Mouse (Mus musculus) T-cell, adult 66 days (primary cell): Measurements from ENCODE around the gene Gm14862. TPM values are rescaled to one million over a fixed set of nuclear protein-coding genes. Genes with fewer than 3 reads are reported as not detected.

ENCODE experiments used
- total RNA-seq, 2 experiments: library from RNA; stranded (reverse); gene quantifications; 3 replicates in 1 of 2; 4 replicates in 1 of 2; pipeline ENCODE4 v1.2.4; 2023

Gene Gm14862
- not detected for total RNA-seq

GRCm38 (mm10) chrX:9256766-9257165 lies at the start of gene Gm14862:
Gm14862 (minus strand) TSS chrX:9256899.

DNA sequence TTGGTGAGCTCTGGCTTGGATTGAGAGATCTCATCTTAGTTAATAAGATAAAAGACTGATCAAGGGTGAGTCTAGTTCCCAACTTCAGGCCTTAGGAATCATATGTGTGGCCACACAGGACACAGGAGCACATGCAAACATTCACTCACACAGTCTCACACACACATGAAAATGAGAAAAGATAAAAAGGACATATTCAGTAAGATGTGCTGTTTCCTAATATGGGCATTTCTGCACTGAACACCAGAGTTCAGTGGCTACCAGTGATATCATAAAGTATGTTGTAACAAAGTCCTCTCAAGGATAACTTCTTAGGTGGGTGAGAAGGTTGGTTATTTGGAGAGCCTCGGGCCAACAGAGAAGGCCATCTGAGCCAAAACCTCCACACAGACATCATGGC lies 26.8 kb upstream of the Gm14862 start, which contains the start of gene H2al1m:
Gene H2al1m, plus strand, starts transcription at position 301 of the 400 bp plus-strand sequence.

GRCm38 (mm10) chrX:9272460-9273361 lies 16.0 kb upstream of the Gm14862 start, which contains the start of gene Xk:
Xk (plus strand) TSS chrX:9272756.

Other genes with a start within 250 kb of the Gm14862 start
- not detected for gene Fthl17e, start 223.4 kb downstream of the Gm14862 start, total RNA-seq
- not detected for gene Fthl17f, start 193.9 kb downstream of the Gm14862 start, total RNA-seq
- gene 4930402K13Rik, start 152.3 kb downstream of the Gm14862 start, total RNA-seq, result not detected
- gene Lancl3, start 57.0 kb downstream of the Gm14862 start, total RNA-seq, result under 1 TPM; 0.44 to 0.68 TPM
- 1 to 10 TPM; 1.2 to 1.5 TPM for gene Xk, start 15.9 kb upstream of the Gm14862 start, total RNA-seq
- not detected for gene H2al1m, start 26.9 kb upstream of the Gm14862 start, total RNA-seq
- gene H2al1k, start 93.7 kb upstream of the Gm14862 start, total RNA-seq, result not detected
- gene Cybb, start 230.9 kb upstream of the Gm14862 start, total RNA-seq, result 1 to 10 TPM; 4.0 to 9.6 TPM